Mouse (Mus musculus): ENCODE data around the gene Syce2.

DNA sequence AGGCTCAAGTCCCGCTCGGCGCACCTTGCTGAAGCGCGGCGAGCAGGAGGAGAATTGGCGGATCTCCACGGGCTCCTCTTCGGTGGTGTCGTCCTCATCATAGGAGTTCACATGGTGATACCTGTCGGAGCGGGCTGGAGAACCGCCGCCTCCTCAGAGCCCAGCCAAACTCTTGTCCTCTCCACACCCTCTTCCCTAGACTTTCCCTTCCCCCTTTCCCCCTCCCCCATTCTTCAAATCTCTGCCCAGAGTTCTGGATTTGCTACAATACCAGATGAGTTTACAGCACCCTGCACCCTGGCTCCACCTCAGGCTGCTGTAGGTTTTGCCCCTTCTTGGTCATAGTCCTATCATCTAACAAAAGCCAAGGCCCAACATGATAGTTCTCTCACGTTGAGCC, 46.7 kb downstream of the Syce2 start:
- no peak for TF ChIP-seq TCF12 (IDR thresholded peaks at IDR 0.05; ENCODE audit: insufficient read depth, poor library complexity, severe bottlenecking)
- TF ChIP-seq MAX (IDR thresholded peaks at IDR 0.05; ENCODE audit: low read depth) = no peak
- no peak for TF ChIP-seq POLR2A (IDR thresholded peaks at IDR 0.05; ENCODE audit: insufficient read length, low read depth)
- TF ChIP-seq USF1 (IDR thresholded peaks at IDR 0.05; ENCODE audit: low read depth) = no peak
- no peak for TF ChIP-seq E2F4 (IDR thresholded peaks at IDR 0.05; ENCODE audit: insufficient read depth)
- TF ChIP-seq POLR2AphosphoS2 (IDR thresholded peaks at IDR 0.05; ENCODE audit: insufficient read length, low read depth) = no peak
- TF ChIP-seq MYOG (IDR thresholded peaks at IDR 0.05; ENCODE audit: control insufficient read depth in 1 of 3, insufficient read depth in 1 of 3, insufficient read length in 2 of 3, low read depth in 2 of 3) = no peak
- TF ChIP-seq TCF3 (IDR thresholded peaks at IDR 0.05; ENCODE audit: insufficient read length, low read depth) = no peak
- TF ChIP-seq MYOD1 (IDR thresholded peaks at IDR 0.05; ENCODE audit: control insufficient read depth in 1 of 3, insufficient read length in 2 of 3, low read depth in 2 of 3) = no peak
- TF ChIP-seq CEBPB (IDR thresholded peaks at IDR 0.05; ENCODE audit: insufficient read depth, poor library complexity, severe bottlenecking) = no peak
- no peak for TF ChIP-seq REST (IDR thresholded peaks at IDR 0.05; ENCODE audit: insufficient read depth, insufficient read length)
- TF ChIP-seq SRF (IDR thresholded peaks at IDR 0.05; ENCODE audit: control insufficient read depth, insufficient read length, low read depth) = no peak
